Mouse (Mus musculus) heart, postnatal 36 days (tissue): ENCODE measurements around the gene Polr3h. TPM values are rescaled to one million over a fixed set of nuclear protein-coding genes. Genes with fewer than 3 reads are reported as not detected.
"Not testable (repeated sequence)": the region's sequence is repeated elsewhere in the genome, so short reads cannot be mapped to it uniquely, and the experiment has no call there.

ENCODE experiments used
- DNase-seq, 2 experiments: peaks; one replicate each; pipeline ENCODE4 v3.0.0; 2021 to 2022
- intact Hi-C: fragments of 180-260 bp; cut with DNase I; formaldehyde crosslinking; loops from one replicate; pipeline ENCODE4 v1.15.1; 2025
- total RNA-seq, 2 experiments: library from RNA; stranded (reverse); gene quantifications; 2 replicates each; pipeline ENCODE4 v1.2.3; 2021

Polr3h gene
- total RNA-seq, 2 experiments from 2014 or later = 9.0 to 10.6 TPM

- no peak for DNase-seq
- intact Hi-C loops = no loop called here
These were observed 5.4 kb downstream of the Polr3h start for GRCm38 (mm10) chr15:81920546-81921217.

- DNase-seq = no peak
- intact Hi-C loops = loop anchor here (5.0 kb wide), 1 partner anchor 182 kb away; no protein-coding TSS in a partner anchor
These were observed 7.0 kb downstream of the Polr3h start for GRCm38 (mm10) chr15:81919062-81919461.

GRCm38 (mm10) chr15:81917621-81918463, 8.2 kb downstream of the Polr3h start:
- DNase-seq = peak; percentile 75 to 80
- intact Hi-C loops = loop anchor here (1.0 to 5.0 kb wide), 2 partner anchors 87 to 181 kb away; no protein-coding TSS in a partner anchor

- DNase-seq = no peak
- intact Hi-C loops = loop anchor here (1.0 to 5.0 kb wide), 2 partner anchors 86 to 180 kb away; no protein-coding TSS in a partner anchor
These were observed 8.8 kb downstream of the Polr3h start for GRCm38 (mm10) chr15:81917201-81917600.

GRCm38 (mm10) chr15:81915663-81916062, 10.4 kb downstream of the Polr3h start:
- intact Hi-C loops = loop anchor here (5.0 kb wide), 1 partner anchor 178 kb away; no protein-coding TSS in a partner anchor
- no peak for DNase-seq

GRCm38 (mm10) chr15:81914668-81915067, 11.4 kb downstream of the Polr3h start:
- intact Hi-C loops = loop anchor here (5.0 kb wide), 1 partner anchor 177 kb away; no protein-coding TSS in a partner anchor
- DNase-seq = no peak

- intact Hi-C loops = no loop called here
- no peak for DNase-seq
These were observed 13.5 kb downstream of the Polr3h start for GRCm38 (mm10) chr15:81912498-81912897.

GRCm38 (mm10) chr15:81908767-81909166, 17.3 kb downstream of the Polr3h start:
- DNase-seq, intact Hi-C loops: not testable (repeated sequence)

GRCm38 (mm10) chr15:81907953-81908352, 18.1 kb downstream of the Polr3h start:
- DNase-seq = no peak
- intact Hi-C loops = no loop called here

GRCm38 (mm10) chr15:81904939-81905338, 21.1 kb downstream of the Polr3h start:
- intact Hi-C loops = loop anchor here (1.0 kb wide), 1 partner anchor 74 kb away; no protein-coding TSS in a partner anchor
- peak; percentile 64 to 80 for DNase-seq

- DNase-seq = no peak
- intact Hi-C loops = no loop called here
These were observed 27.3 kb downstream of the Polr3h start for GRCm38 (mm10) chr15:81898751-81899150.

GRCm38 (mm10) chr15:81897607-81898285, 28.3 kb downstream of the Polr3h start:
- no peak for DNase-seq
- intact Hi-C loops = no loop called here

GRCm38 (mm10) chr15:81896407-81896806, 29.6 kb downstream of the Polr3h start:
- DNase-seq = no peak
- intact Hi-C loops = no loop called here

GRCm38 (mm10) chr15:81894002-81894401, 32.0 kb downstream of the Polr3h start:
- intact Hi-C loops = no loop called here
- DNase-seq = no peak

- no peak for DNase-seq
- intact Hi-C loops = no loop called here
These were observed 34.0 kb downstream of the Polr3h start for GRCm38 (mm10) chr15:81891822-81892580.

GRCm38 (mm10) chr15:81891140-81891802, 34.8 kb downstream of the Polr3h start:
- intact Hi-C loops = no loop called here
- no peak for DNase-seq

GRCm38 (mm10) chr15:81889175-81889574, 36.9 kb downstream of the Polr3h start:
- intact Hi-C loops = no loop called here
- no peak for DNase-seq

GRCm38 (mm10) chr15:81886795-81887550, 39.1 kb downstream of the Polr3h start:
- intact Hi-C loops = no loop called here
- DNase-seq = no peak

GRCm38 (mm10) chr15:81885418-81885934, 40.6 kb downstream of the Polr3h start:
- intact Hi-C loops = no loop called here
- DNase-seq = no peak
